Mouse (Mus musculus) heart, adult 18-20 months (tissue): ENCODE data around the gene Gm9. TPM values are rescaled to one million over a fixed set of nuclear protein-coding genes. Genes with fewer than 3 reads are reported as not detected.
"Not testable (repeated sequence)": the region's sequence is repeated elsewhere in the genome, so short reads cannot be mapped to it uniquely, and the experiment has no call there.

Source experiments
- DNase-seq, 2 experiments: peaks; one replicate each; pipeline ENCODE4 v3.0.0; 2021 to 2022; ENCODE audit warnings: mixed read lengths in 1 of 2
- long read RNA-seq, 2 experiments: library from polyadenylated mRNA; stranded (forward); transcript quantifications; one replicate each; pipeline ENCODE4 v2.0.0; 2021
- total RNA-seq, 2 experiments: library from RNA; stranded (reverse); gene quantifications; 2 replicates each; pipeline ENCODE4 v1.2.3; 2021

Gene Gm9
- total RNA-seq = not detected
- long read RNA-seq, experiment 1 = 0 reads
- long read RNA-seq, experiment 2 = 0 reads

GRCm38 (mm10) chrX:37210941-37211340 is at the start of gene Gm9:
Gene Gm9 (minus strand): TSS chrX:37211041.
- DNase-seq = no peak

DNA sequence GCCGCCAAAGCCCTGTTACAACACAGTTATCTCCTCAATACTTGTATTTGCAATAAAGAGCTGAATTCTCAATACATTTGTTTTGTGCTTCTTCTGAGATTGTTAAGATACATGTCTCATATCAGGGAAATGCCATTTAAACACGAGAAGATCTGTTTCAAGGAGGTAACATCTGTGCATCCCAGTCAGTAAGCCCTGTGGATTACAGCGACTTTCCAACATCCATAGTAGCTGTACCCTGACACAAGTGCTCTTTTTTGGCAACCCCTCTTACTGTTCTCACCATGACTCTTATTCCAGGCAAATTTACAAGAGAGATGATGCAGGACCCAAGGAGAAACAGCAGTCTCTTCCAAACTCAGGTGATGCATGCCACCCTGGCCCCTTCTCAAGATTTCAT is 38.8 kb upstream of the Gm9 start, which contains the start of gene Rhox3a:
TSS of gene Rhox3a (plus strand) at position 301 of the 400 bp plus-strand sequence.
- not testable (repeated sequence) for DNase-seq

DNA sequence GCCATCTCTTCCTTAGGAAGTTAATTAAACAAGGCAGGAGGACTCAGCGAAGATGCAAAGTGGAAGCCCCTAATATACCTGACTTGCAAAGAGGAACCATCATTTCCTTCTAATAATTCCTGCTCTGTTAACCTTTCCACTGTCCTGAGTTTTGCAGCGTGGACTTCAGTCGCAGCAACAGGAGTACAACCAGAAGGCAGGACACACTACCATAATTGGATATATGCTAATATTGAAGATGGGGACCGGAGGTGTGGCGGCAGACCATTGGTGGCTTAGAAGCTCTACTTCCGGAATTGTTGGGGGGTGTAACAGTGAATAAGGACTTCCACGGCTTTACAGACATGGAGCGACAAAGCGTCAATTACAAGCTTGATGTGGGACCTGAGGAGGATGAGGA is 33.8 kb upstream of the Gm9 start, which contains the start of gene Rhox2a:
TSS of gene Rhox2a (plus strand) at position 301 of the 400 bp plus-strand sequence.
- not testable (repeated sequence) for DNase-seq

DNA sequence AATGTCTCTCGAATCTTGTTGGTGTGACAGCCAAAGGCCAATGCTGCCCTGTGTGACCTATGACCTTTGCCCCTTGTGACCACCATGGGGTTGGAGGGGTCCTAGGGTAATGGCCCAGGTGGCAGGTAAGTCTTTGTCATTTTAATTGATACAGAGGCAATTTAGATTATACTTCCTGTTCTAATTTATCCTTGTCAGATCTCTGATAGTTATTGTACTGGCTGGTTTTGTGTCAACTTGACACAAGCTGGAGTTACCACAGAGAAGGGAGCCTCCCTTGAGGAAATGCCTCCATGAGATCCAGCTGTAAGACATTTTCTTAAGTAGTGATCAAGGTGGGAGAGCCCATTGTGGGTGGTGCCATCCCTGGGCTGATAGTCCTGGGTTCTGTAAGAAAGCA is 11.3 kb upstream of the Gm9 start, which contains the start of gene Rhox1:
TSS of gene Rhox1 (minus strand) at position 101 of the 400 bp plus-strand sequence.
- not testable (repeated sequence) for DNase-seq

GRCm38 (mm10) chrX:37198676-37199075 is 12.2 kb downstream of the Gm9 start:
- DNase-seq = no peak

GRCm38 (mm10) chrX:37191744-37192379 is 19.0 kb downstream of the Gm9 start:
- DNase-seq = peak in 1 of 2 experiments; percentile 28

DNA sequence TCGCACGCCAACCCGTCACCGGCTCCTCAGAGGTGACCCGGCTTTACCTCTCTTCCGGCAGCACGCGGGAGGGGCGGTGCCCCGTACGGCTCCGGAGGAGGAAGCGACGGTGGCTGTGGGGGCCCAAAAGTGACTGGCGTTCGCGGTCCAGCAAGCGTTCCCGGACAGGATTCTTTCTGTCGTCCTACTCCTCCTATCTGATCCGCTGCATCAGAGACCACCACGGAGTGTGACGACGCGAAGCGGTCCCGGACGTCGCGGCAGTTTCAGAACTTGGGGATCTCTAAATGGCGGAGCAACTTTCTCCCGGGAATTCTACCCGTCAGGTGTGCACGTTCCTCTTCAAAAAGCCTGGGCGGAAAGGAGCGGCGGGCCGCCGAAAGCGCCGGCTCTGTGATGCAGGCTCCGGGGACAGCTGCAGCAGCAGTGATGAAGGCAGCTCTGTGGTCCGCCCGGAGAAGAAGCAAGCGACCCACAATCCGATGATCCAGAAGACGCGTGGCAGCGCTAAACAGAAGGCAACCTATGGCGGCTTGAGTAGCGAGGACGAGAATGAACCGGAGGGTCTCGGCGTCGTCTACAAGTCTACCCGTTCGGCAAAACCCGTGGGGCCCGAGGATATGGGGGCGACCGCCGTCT is 19.6 kb downstream of the Gm9 start, which contains the start of the genes Ndufa1 and Rnf113a1:
TSS of gene Ndufa1 (minus strand) at position 59 of the 639 bp plus-strand sequence.
TSS of gene Rnf113a1 (plus strand) at position 141 of the 639 bp plus-strand sequence.
- peak; percentile 86 to 87 for DNase-seq

DNA sequence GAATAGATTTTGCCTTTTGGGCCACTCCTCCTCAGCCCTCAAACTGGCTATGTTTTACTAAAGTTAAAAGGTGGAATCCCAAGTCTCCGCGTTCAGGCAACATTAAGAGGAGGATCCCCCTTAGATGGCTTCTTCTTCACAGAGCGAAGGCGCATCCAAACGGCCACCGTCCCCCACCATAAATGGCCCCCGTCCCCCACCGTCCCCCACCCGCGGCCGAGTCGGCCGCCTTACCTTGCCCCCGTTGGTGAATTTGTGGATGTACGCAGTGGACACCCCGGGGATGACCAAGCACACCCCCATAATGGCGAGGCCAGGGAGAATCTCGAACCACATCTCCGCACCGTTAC is 20.1 kb downstream of the Gm9 start:
- no peak for DNase-seq

GRCm38 (mm10) chrX:37184401-37184800 is 26.4 kb downstream of the Gm9 start:
- not testable (repeated sequence) for DNase-seq

- no peak for DNase-seq
Measured at GRCm38 (mm10) chrX:37168742-37169141, 42.1 kb downstream of the Gm9 start, which contains the start of gene Akap14. Gene Akap14 (minus strand): TSS chrX:37168842.

- peak; percentile 44 to 55 for DNase-seq
Measured at GRCm38 (mm10) chrX:37167085-37167484, 43.8 kb downstream of the Gm9 start.

- DNase-seq = no peak
Measured at GRCm38 (mm10) chrX:37163115-37163514, 47.7 kb downstream of the Gm9 start.

DNA sequence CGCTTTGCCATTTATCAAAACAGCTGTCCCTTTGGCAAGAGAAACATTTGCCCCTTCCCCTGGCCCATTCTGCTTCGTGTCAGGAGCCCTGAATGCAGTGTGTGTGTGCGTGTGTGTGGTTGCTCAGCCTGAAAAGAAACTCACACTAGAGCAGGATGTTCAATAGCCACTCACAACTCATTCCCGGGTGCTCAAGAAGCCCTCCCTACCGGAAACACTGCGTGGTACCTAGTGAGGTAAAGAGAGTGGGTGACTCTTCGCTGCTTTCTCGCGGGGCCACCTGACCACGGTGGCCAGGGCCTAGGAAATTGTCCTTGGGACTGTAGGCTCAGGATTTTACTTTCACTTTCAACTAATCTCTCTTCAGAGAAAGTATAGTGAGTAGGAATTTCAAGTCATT is 49.7 kb downstream of the Gm9 start:
- no peak for DNase-seq

Other genes starting within 250 kb of the Gm9 start
- 1 to 10 TPM; 4.1 to 7.5 TPM for gene Sept6, start 219.2 kb downstream of the Gm9 start, total RNA-seq
- not detected for gene Sowahd, start 162.2 kb downstream of the Gm9 start, total RNA-seq
- 100 to 1,000 TPM; 299 to 335 TPM for gene Rpl39, start 125.6 kb downstream of the Gm9 start, total RNA-seq
- gene Upf3b, start 100.7 kb downstream of the Gm9 start, total RNA-seq = 1 to 10 TPM; 6.6 to 9.8 TPM
- gene Nkap, start 84.2 kb downstream of the Gm9 start, total RNA-seq = 10 to 100 TPM in 1 of 2 experiments, 1 to 10 TPM in 1; 9.8 to 11.6 TPM
- not detected for gene Akap14, start 42.2 kb downstream of the Gm9 start, total RNA-seq
- gene Ndufa1, start 19.9 kb downstream of the Gm9 start, total RNA-seq = 100 to 1,000 TPM; 829 to 884 TPM
- gene Rnf113a1, start 19.8 kb downstream of the Gm9 start, total RNA-seq = 1 to 10 TPM; 1.4 to 1.6 TPM
- not detected for gene Rhox1, start 11.2 kb upstream of the Gm9 start, total RNA-seq
- not detected for gene Rhox2a, start 33.9 kb upstream of the Gm9 start, total RNA-seq
- not detected for gene Rhox3a, start 38.9 kb upstream of the Gm9 start, total RNA-seq
- not detected for gene Rhox4a, start 54.3 kb upstream of the Gm9 start, total RNA-seq
- not detected for gene Rhox3a2, start 169.0 kb upstream of the Gm9 start, total RNA-seq
- not detected for gene Rhox4a2, start 179.8 kb upstream of the Gm9 start, total RNA-seq
- gene Rhox2b, start 201.0 kb upstream of the Gm9 start, total RNA-seq = not detected
- not detected for gene Rhox4b, start 221.5 kb upstream of the Gm9 start, total RNA-seq
- gene Rhox2c, start 242.6 kb upstream of the Gm9 start, total RNA-seq = not detected
- not detected for gene Rhox3c, start 247.5 kb upstream of the Gm9 start, total RNA-seq